Mouse (Mus musculus): ENCODE measurements at regions not wholly inside any gene's neighbourhood (a gene's known extent, or its start where the extent isn't known, plus 50 kb on each side); places are given as distances from the start of the nearest gene placed in this dataset.

DNA sequence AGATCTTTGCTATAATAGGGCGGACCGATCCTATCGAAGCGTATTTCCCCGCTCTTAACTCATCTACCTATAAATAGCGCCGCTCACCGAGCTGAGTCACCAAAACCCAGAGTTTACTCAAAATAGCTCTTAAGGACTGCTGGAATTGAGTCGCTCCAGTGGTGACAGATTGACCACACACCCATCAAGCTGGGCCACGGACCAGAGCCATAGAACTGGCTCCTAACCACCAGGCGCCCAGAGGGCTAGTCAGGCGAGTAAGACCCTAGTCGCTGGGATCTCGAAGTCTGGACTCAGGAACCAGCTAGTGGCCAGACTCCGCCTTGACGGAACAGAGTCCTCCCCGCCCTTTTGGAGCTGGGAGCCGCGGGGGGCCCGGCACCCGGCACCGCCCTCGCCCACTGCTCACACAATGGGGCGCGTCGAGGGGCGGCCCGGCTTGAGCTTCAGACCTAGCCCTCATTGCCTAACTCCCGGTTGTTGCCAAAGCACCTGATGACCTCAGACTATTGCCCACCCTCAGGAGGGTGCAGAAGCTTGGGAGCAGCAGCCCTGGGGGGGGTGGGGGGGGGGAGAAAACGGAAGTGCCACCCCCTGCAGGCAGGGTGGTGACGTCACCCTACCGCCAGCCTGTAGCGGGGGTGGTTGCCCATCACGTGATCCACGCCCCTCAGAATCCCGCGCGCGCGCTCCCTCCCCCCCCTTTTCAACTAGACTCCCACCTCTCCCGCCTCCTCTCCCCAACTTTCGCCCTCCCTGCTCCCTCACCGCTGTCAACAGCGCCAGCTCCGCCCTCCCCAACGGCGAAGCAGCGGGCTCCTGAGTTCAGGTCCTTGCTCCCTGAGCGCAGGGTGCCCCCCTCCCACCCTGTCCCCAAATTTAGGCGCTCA, 73.8 kb downstream of the Kcnrg start (continued):
- TF ChIP-seq ETS1 (conservative IDR thresholded peaks at IDR 0.05; ENCODE audit: low read depth, low read length) (peak; percentile 81), POLR2A (IDR thresholded peaks at IDR 0.05; ENCODE audit: low read depth, low read length) (peak; percentile 59), NELFE (IDR thresholded peaks at IDR 0.05; ENCODE audit: low read depth, low read length) (no peak), HCFC1 (IDR thresholded peaks at IDR 0.05; ENCODE audit: low read depth, low read length) (no peak; the same call in 1 of the 2 replicates), JUND (conservative IDR thresholded peaks at IDR 0.05; ENCODE audit: low read depth, low read length) (peak; percentile 62), KAT2A (IDR thresholded peaks at IDR 0.05; ENCODE audit: insufficient replicate concordance, low read length) (0 out of 2 replicates have a peak, but pooled peaks have one; percentile 8), ZC3H11A (IDR thresholded peaks at IDR 0.05; ENCODE audit: low read depth, low read length) (no peak), IRF4 (IDR thresholded peaks at IDR 0.05; ENCODE audit: low read depth, low read length) (peak; percentile 77), CTCF (conservative IDR thresholded peaks at IDR 0.05 in 1 of 2, IDR thresholded peaks at IDR 0.05 in 1 of 2; ENCODE audit: low read depth in 2 of 2, low read length in 2 of 2) (0 out of 4 replicates have a peak, but pooled peaks of 1 of the 2 experiments have one; percentile 1), CHD1 (IDR thresholded peaks at IDR 0.05; ENCODE audit: low read depth, low read length) (no peak), CHD2 (IDR thresholded peaks at IDR 0.05; ENCODE audit: low read length) (no peak), MEF2A (IDR thresholded peaks at IDR 0.05; ENCODE audit: borderline replicate concordance, low read depth, low read length) (peak; percentile 99), MYC (IDR thresholded peaks at IDR 0.05; ENCODE audit: low read depth, low read length) (no peak), MXI1 (IDR thresholded peaks at IDR 0.05; ENCODE audit: low read depth, low read length) (no peak; the same call in 1 of the 2 replicates), GABPA (IDR thresholded peaks at IDR 0.05; ENCODE audit: insufficient replicate concordance, low read depth, low read length) (no peak), ZKSCAN1 (IDR thresholded peaks at IDR 0.05; ENCODE audit: borderline replicate concordance, low read depth, low read length) (no peak), BHLHE40 (IDR thresholded peaks at IDR 0.05; ENCODE audit: low read depth, low read length) (peak; percentile 87)

DNA sequence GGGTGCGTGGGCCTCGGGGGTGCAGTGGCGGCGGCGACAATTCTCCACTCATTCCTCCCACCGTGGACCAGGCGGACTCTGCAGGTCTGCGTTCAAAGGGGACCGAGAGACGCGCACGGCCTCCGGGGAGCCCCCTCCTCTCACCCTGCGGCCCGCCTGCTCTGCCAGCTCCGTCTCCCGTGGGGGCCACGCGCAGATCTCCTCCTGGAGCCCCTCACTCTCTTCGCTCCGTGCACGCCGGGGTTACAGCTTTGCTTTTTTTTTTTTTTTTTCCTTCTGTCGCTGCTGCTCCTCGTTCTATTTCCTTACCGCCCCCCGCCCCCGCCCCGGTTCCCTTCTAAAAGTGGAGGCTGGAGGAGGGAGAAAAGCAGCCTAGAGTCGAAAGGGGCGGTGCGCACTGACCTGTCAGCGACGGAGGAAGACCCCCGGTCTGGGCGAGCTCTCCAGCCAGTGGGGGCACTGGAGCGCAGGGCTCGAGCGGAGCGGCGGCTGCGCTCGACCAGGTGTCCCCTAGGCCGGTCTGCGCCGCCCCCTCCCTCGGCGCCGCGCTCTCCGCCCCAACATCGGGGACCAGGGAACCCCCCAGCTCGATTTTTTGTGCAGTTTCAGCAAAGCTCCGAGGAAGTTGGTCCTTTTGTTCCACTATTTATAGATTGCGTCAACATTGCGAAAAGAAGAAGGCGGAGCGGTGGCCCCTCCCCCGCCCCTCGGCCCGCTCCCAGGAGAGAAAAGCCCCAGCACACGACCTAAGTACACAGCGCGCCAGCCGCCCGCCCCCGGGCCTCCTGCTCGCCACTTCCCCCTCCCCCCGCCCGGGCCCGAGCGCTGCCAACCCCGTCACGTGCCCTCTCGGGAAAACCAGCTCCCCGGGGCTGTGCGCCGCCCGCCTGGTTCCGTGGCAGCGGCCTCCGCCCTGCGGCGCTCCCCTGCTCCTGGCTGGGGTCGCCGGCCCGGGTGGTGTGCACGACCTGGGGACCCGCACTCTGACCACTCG, 74.7 kb downstream of the Kcnrg start:
- Histone ChIP-seq H3K79me2 (replicated peaks; ENCODE audit: control insufficient read depth, extremely low read depth, insufficient read depth, poor library complexity, severe bottlenecking) (peaks cover 3% of the 10 kb centered on the region; the same call in 1 of the 2 replicates), H3K27ac (ENCODE audit: insufficient read depth, low read depth) (peak overlapping the region; percentile 91), H3K9ac (ENCODE audit: insufficient read depth, low read depth) (peak overlapping the region; percentile 98), H3K36me3 (replicated peaks in 1 of 2; ENCODE audit: control insufficient read depth in 1 of 2, insufficient read depth in 1 of 2, low read length in 1 of 2) (no peaks in the 10 kb centered on the region), H3K27me3 (replicated peaks) (peaks cover 13% of the 10 kb centered on the region), H3K9me3 (replicated peaks; ENCODE audit: low read length) (peaks cover 8% of the 10 kb centered on the region), H3K4me3 (replicated peaks in 1 of 3; ENCODE audit: low read depth in 2 of 3, low read length in 2 of 3, poor library complexity in 1 of 3) (peak overlapping the region; percentile 57 to 94 (median 68)), H3K4me2 (ENCODE audit: insufficient read depth, low read depth, poor library complexity, severe bottlenecking) (peak overlapping the region; percentile 64), H3K4me1 (ENCODE audit: control insufficient read depth in 1 of 2, insufficient read depth in 2 of 2) (peaks cover 11 to 37% of the 10 kb centered on the region in 2 experiments)
- DNase-seq (ENCODE audit: extremely low read depth): peak; percentile 71
- in situ Hi-C loops (cut with MboI; ENCODE audit: low pct_ligation_motif_present, low pct_unique_long_range_greater_than_20kb, low sequenced_read_pairs) (loop anchor here (5.0 kb wide), 1 partner anchor 35 kb away; no protein-coding TSS in a partner anchor), dilution Hi-C loops (cut with MboI; ENCODE audit: extremely low pct_ligation_motif_present, extremely low pct_unique_long_range_greater_than_20kb, low sequenced_read_pairs) (no loop called here)
- TF ChIP-seq GABPA (IDR thresholded peaks at IDR 0.05; ENCODE audit: insufficient replicate concordance, low read depth, low read length) (no peak), NRF1 (IDR thresholded peaks at IDR 0.05; ENCODE audit: low read depth, low read length) (0 out of 2 replicates have a peak, but pooled peaks have one; percentile 8), MAFK (IDR thresholded peaks at IDR 0.05; ENCODE audit: insufficient replicate concordance, low read length) (0 out of 2 replicates have a peak, but pooled peaks have one; percentile 12), MAZ (IDR thresholded peaks at IDR 0.05; ENCODE audit: low read depth, low read length) (peak; percentile 59; the same call in 1 of the 2 replicates), MEF2A (IDR thresholded peaks at IDR 0.05; ENCODE audit: borderline replicate concordance, low read depth, low read length) (peak; percentile 82), SIN3A (IDR thresholded peaks at IDR 0.05; ENCODE audit: low read length) (0 out of 2 replicates have a peak, but pooled peaks have one; percentile 8), RAD21 (IDR thresholded peaks at IDR 0.05; ENCODE audit: low read depth, low read length) (no peak), CHD1 (IDR thresholded peaks at IDR 0.05; ENCODE audit: low read depth, low read length) (0 out of 2 replicates have a peak, but pooled peaks have one; percentile 64), TCF12 (IDR thresholded peaks at IDR 0.05; ENCODE audit: low read depth, low read length) (peak; percentile 12; the same call in 1 of the 2 replicates), POLR2AphosphoS2 (IDR thresholded peaks at IDR 0.05; ENCODE audit: low read depth, low read length) (no peak), RCOR1 (conservative IDR thresholded peaks at IDR 0.05; ENCODE audit: low read depth, low read length) (no peak), BHLHE40 (IDR thresholded peaks at IDR 0.05; ENCODE audit: low read depth, low read length) (peak; percentile 97), NELFE (IDR thresholded peaks at IDR 0.05; ENCODE audit: low read depth, low read length) (peak; percentile 39; the same call in 1 of the 2 replicates), ZC3H11A (IDR thresholded peaks at IDR 0.05; ENCODE audit: low read depth, low read length) (no peak), EP300 (IDR thresholded peaks at IDR 0.05; ENCODE audit: low read length) (no peak), E2F4 (IDR thresholded peaks at IDR 0.05; ENCODE audit: insufficient replicate concordance, low read depth, low read length) (no peak), MAX (IDR thresholded peaks at IDR 0.05; ENCODE audit: low read length) (no peak; the same call in 1 of the 2 replicates), IRF4 (IDR thresholded peaks at IDR 0.05; ENCODE audit: low read depth, low read length) (peak; percentile 56), CTCF (conservative IDR thresholded peaks at IDR 0.05 in 1 of 2, IDR thresholded peaks at IDR 0.05 in 1 of 2; ENCODE audit: low read depth in 2 of 2, low read length in 2 of 2) (no peak), UBTF (IDR thresholded peaks at IDR 0.05; ENCODE audit: low read depth, low read length) (peak; percentile 56)

All from CH12.LX (cell line).